Mouse (Mus musculus): ENCODE data around the gene Klc1.

The Klc1 gene

DNA sequence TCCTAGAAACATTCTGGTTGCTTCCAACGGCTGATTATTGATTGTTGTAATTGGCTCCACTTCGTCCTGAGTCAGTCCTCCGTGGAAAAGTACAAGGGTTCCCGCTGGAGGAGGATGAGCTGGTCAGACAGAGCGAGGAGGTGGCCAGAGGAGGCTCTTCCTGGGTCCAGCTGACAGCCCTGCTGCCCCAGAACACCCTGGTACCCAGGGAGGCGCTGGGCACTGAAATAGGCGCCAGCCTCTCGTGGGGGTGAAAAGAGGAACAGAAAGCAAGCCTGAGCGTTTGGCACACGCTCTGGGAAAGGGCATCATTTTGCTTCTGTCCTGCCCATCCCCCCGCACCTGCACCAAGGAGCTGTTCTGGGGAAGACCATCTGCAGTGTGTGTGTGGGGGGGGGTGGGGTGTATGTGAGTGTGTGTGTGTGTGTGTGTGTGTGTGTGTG is 14.6 kb upstream of the Klc1 start:
- DNase-seq (ENCODE audit: low spot score in 2 of 2) = no peak

DNA sequence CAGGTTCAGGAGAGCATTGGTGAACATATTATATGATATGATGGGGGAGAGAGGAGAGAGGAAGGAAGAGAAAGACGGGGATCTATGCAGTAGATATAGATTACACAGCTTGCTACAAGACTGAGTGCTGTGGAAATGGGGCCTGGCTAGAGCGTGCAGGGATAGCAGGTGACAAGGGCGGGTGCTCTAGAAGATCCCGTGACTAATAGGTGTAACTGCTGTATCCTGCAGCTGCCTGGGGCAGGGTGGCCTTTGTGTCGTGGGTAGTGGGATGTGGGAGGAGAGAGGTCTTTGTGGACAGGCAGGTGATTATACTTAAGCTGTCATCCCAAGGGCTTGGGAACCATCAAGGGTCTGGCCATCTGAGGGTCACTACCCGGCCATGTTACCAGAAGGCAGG is 13.4 kb upstream of the Klc1 start:
- DNase-seq (ENCODE audit: low spot score in 2 of 2) = no peak

DNA sequence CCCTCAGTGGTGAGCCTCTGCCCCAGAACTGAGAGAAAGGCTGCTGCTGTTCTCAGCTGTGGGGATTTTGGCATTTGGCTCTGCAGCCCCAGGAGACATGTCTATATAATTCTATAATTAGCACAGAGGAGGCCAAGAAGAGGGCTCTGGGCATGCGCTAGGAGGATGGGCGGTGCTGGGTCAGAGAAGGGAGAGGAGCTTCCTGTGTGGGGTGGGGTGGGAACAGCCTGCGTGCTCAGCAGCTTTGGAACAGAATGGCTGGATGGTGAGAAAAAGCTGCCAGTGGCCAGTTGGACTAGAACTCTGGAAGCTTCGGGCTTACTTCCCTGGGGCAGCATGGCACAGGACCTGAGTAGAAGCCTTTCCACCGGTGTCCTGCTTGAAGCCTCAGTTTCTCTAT is 12.6 kb upstream of the Klc1 start:
- DNase-seq (ENCODE audit: low spot score in 2 of 2) = no peak

DNA sequence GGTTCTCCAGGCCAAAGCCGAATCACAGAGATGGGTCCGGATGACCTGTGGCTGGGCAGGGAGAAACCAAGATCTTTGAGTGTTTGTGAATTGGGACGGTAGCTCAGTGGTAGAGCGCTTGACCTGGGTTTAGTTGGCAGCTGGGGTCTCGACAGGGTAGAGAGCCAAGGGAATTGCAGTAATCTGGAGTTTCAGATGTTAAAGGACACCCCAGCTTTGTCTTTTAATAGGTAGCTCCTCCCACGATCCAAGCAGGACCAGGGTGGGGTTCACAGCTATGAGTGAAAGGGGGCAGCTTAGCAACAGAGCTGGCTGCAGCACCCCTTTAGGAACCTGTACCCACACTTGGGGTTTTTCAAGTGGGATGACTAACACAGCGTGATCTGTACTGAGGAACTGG is 11.2 kb upstream of the Klc1 start:
- no peak for DNase-seq (ENCODE audit: low spot score in 2 of 2)

DNA sequence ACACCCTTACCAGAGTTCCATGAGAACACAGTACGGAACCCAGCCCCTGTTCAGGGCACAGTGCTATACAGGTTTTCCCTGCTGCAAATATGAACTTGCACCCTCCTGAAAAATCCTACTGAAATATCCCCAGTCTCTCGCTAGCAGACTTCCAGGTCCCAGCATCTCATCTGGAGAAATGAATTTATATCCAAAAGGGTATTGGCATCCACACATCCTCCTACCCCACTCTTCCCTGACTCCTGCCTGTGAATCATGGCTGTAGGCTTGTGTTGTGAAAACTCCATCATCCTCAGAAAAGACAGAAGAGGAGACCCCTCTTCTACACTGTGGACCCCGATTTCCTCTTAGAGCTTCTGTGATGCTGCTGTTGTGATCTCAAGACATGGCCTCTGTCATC is 7.9 kb upstream of the Klc1 start:
- no peak for DNase-seq (ENCODE audit: low spot score in 2 of 2)

DNA sequence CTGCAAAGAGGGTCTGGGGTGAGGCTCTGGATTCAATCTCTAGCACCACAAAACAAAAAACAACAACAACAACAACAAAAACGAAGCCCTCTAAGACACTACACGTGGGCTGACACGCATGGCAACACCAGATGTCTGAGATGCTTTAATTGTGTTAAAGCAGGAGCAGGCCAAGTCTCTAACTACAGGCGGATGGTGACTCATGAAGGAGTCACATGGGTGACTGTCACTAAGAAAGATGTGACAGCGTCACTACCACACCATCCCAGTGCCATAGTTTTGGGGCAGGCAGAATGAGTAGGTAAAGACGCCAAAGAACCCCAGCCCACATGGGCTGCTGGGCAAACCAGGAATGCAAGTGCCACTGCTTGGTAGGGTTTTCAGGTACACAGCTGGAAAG is 6.2 kb upstream of the Klc1 start:
- DNase-seq (ENCODE audit: low spot score in 2 of 2) = peak in 1 of 2 experiments; percentile 48

DNA sequence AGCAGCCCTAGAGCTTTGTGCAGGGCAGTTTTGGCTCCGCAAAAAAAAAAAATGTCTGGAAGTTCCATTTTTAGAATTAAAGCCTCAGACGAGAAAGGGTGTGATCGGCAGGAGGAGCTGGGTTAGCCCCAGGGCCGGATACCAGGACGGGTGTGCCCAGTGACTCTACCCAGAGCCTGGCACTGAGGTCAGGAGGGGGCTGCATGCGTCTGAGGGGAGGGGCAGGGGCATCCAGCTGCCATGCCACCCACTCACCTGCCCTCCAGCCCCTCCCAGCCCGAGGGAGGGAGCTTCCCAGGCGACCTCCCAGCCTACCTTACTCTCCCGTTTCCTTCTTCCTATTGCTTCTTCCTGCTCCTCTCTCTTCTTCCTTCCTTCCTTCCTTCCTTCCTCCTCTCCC is 5.3 kb upstream of the Klc1 start:
- DNase-seq (ENCODE audit: low spot score in 2 of 2) = no peak

DNA sequence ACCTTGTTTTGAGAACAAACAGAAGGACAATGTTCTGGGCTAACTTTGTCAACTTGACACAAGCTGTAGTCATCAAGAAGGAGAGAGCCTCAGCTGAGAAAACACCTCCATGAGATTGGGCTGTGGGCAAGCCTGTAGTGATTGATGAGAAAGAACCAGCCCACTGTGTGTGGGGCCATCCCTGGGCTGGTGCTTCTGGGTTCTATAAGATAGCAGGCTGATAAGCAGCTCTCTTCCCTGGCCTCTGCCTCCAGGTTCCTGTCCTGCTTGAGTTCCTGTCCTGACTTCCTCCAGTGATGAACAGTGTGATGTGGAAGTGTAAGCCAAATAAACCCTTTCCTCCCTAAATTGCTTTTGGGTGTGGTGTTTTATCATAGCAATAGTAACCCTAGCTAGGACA is 3.9 kb upstream of the Klc1 start:
- DNase-seq (ENCODE audit: low spot score in 2 of 2) = no peak

DNA sequence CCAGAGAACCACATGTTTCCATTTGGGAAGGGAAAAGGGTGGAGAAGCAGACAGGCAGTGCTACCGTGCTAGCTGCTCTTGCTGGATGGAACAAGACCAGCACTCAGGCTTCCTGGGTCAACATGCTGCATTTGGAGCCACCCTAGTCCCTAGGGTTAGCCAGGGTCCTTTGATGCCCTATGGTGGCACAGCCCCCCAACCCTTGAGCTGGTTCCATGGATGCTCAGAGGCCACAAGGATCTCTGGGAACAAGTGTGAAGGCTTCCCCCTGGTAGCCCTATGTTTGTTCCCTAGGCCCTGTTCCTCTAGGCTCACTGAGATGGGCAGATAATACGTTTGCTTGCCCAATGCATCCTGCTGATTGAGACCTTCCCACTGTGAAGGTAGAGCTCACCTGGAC is 3.4 kb upstream of the Klc1 start:
- DNase-seq (ENCODE audit: low spot score in 2 of 2) = no peak

DNA sequence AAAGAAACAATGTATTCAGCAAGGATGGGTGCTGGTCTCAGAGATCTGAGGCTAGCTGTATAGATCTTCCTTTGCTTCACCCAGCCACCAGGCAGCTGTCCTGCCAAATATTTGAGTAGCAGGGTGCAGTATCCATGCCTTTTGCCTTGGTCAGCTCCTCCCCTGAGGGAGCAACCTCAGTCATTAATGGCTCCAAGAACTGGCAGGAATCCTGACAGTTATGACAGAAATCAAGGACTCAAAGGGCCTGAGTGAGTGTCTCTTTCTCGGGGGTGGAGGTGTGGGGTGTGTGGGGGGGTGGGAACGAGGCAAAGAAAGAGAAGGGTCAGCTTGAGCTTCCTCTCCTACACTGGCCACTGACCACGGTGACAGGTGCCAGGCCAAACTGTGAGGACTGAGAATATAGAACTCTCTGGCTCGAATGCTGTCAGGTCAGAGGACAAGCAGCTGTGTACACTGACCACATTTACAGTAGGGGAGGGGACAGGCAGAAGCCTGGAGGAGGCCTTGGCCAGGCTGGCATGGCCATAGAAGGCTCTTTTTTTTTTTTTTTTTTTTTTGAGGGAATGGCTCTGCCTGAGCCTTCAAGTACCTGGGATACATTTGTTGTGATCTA is 2.5 kb upstream of the Klc1 start:
- no peak for DNase-seq (ENCODE audit: low spot score in 2 of 2)

DNA sequence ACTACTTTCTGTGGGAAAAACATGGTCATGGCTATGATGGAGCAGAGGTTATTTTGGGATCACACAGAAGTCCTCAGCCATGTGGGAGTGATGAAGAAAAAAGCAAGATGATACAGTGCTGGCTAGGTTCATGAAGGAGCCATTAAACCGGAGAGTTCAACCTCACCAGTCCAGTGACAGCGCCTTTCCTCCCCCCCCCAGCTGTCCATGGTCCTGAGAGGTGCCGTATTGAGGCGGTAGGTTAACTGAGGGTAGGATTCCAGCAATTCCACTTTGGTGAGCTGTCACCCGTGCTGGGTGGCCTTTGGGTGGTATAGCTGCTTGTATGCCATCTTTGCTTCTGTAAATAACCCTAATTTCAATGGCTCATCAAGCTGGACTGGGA is 2.0 kb upstream of the Klc1 start:
- no peak for DNase-seq (ENCODE audit: low spot score in 2 of 2)

DNA sequence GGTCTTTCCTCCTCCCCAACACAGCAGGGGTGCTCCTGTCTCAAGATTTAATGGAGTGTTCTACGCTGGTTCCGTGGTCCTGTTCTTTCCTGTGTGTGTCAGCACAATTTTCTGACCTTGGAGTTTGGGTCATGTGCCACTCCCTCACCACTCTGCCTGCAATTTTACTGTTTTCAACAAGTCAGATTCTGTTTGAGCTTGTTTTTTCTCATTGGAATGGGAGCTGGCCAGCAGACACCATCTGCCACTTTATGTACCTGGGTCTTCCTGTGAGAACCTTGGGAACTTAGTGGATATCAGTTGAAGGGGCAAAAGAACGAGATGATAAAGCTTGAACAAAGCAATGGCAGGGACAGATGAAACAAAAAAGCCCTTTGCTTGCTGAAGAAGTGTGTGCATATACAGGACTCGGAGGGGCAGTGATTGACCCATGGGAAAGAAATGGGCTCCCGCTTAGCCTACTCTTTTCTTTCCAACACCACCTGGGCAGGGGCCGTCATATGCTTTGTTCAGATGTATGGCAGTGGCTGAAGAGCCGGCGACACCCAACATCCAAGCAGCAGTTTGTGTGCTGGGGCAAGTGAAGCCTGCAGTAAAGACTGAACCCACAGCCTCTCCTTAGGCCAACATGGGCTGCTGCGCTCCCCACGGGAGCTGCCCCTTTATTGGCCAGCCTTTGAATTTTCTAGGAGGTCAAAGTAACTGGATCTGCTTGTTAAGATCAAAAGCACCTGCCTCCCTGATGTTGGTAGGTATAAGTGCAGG is 906 bp upstream of the Klc1 start:
- DNase-seq (ENCODE audit: low spot score in 2 of 2) = no peak

DNA sequence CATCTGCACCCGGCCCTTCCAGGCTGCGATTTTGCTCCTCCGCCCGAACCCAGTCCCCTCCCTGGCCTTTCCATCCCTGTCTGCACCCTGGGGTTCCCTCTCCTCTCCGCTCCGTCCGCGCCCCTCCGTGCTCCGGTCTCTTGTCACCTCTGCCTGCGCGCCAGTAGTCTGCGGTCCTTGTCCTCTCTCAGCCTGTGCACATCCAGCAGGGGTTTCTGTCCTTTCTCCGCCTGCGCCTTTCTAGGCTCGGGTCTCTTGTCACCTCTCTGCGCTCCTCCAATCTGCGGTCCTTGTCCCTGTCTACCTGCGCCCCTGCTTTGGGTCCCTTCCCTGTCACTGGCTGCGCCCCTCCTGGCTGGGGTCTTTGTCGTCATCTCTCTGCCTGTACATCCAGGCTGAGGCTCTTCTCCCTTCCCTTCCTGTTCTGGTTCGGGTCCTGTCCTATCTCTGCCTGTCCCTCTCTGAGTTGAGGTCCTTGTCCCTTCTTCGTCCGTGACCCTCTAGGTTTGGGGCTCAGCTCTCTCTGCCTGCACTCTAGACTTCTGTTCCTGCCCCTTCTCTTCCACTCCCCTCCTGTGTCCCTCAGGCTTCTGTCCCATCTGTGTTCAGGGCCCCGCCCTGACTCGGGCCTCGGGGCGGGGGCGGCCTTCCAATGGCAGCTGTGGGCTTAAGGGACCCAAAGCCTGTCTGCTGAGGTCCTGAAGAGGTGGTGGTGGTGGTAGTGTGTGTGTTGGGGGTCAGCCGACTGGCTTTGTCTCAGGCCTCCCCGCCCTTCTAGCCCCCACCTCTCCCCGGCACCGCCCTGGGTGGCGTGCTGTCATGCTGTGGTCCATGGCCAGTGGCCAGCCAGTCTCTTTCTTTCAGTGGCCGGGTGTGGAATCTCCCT is 770 bp downstream of the Klc1 start:
- peak in 1 of 2 experiments; percentile 38 for DNase-seq (ENCODE audit: low spot score in 2 of 2)

DNA sequence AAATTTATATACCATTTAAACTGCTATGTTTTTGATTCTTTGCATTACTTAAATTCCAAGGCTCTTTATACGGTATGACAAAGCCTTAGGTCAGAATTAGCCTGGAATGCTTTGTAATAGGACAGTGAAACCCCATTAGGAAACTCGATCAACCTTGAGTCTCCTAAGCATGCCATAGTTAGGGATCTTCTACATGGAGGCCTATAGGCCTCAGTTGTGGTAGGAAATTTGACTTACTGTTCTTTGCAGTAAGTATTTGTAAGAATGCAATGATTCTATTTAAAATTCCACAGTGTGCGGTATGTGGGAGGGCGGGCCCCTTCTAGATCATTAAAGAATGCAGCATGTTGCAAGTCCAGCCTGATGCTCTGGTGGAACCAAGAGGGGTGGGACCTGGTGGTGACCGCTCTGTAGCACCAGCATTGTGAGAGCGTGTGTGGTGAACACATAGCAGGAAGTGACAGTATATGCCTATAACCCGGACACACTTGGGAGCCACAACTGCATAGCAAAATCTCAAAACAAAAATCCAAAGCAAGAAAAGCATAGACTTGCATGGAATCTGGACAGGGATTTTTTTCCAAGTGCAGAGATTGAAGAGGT is 1.8 kb downstream of the Klc1 start:
- DNase-seq (ENCODE audit: low spot score in 2 of 2) = no peak

DNA sequence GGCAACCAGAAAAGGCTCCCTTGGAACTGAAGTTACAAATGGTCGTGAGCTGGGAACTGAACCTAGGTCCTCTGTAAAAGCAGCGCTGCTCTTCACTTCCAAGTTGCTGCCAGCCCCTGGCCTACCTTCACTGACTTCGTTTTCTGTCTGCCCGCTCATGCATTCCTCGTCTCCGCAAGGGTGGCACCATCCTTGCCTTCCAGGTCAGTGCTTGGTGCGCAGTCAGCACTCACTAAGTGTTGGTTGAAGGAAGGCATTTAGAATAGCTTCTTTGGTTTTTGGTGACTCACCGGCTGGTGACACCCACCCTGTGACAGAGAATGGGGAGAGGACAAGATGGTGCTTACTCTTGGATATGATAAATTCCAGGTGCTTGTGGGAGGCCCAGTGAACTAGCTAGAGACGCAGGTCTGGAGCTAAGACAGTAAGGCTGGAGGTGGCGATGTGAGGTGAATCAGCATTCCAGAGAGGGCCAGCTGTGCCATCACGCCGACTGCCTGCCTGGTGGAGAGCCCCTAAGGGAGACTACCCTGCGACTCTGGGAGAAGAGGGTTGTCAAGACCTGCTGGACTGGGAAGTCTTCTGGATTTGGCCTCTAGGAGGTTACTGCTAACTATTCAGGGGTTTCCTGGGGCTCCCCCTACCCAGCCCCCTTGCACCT is 4.1 kb downstream of the Klc1 start:
- peak; percentile 27 to 55 for DNase-seq (ENCODE audit: low spot score in 2 of 2)

DNA sequence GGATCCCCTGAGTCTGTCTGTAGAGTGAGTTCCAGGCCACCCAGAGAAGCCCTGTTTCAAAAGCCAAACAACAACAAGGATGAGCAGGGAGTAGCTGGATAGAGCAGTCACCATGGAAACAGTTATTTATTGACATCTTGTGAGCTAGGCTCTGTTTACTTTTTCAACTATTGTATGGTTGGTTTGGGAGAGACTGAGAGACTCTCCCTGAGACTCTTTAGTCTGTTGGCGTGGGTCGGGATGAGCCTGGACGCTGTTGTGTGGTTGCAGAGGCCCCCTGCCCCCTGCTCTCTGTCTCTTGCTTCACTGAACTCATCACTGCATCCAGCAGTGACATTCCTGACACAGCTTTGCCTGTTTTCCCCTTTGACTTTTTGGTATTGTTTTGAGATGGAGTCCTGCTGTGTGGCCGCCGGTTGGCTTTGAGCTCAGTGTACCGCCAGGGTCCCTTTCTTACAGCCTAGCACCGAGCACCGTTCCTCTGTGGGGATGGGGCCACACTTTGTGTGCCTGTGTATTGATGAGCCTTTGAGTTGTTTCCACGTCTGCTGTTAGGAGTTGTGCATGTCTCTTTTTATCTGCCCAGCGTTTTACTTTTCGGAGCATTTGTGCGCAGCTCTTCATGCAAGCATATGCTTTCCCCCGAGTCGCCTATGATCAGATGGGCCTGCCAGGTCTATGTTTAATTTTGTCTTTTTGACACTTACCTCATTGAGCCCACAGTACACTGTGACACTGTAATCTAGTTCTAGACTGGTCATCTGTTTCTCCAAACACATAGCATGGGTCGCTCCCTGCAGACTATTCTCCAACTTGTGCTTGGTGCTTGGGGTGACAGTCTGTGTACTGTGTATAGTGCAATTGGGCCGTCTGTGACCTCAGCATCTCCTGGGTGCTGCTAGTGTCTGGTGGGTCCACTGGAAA is 7.9 kb downstream of the Klc1 start:
- no peak for DNase-seq (ENCODE audit: low spot score in 2 of 2)

DNA sequence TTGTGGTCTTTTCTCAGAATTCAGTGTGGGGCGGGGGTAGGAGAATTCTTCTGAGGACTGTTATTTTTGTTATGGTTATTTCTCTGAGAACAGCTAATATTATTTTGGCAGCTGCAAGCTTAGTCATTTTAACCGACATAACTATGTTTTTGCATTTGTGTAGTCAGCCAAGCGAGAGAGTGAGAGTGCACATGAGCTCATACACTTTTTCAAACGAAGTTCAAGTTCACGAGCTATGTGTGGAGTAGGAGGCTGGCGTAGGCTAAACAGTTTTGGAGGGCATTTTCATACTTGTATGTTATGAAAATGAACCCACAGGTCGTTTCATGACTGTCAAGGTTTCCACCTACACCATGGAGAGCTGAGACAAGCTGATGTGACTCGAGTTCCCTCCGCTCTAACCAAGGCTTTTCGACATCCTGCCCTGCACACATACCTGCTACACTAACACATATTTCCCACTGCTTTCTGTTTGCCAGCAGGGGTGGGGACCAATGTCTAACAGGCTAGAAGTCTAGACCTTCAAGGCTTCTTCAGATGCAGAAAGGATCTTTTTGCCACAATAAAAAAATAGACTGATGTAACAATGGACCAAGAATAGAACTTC is 9.8 kb downstream of the Klc1 start:
- no peak for DNase-seq (ENCODE audit: low spot score in 2 of 2)

DNA sequence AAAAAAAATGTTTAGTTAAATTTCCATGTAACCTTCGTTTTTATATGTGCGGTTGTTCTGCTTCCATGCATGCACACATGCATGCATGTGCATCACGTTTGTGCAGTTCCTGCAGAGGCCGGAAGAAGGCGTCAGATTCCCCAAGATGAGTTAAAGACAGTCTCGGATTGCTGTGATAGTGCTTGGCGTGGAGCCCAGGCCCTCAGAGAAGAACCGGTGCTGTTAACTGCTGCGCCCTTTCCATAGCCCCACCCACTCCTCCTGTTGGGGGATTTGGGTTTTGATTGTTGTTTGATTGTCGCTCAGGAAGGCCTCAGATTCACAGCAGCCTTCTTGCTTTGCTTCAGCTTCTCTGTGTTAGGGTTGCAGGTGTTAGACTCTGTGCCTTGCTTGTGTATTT is 10.7 kb downstream of the Klc1 start:
- DNase-seq (ENCODE audit: low spot score in 2 of 2) = no peak

DNA sequence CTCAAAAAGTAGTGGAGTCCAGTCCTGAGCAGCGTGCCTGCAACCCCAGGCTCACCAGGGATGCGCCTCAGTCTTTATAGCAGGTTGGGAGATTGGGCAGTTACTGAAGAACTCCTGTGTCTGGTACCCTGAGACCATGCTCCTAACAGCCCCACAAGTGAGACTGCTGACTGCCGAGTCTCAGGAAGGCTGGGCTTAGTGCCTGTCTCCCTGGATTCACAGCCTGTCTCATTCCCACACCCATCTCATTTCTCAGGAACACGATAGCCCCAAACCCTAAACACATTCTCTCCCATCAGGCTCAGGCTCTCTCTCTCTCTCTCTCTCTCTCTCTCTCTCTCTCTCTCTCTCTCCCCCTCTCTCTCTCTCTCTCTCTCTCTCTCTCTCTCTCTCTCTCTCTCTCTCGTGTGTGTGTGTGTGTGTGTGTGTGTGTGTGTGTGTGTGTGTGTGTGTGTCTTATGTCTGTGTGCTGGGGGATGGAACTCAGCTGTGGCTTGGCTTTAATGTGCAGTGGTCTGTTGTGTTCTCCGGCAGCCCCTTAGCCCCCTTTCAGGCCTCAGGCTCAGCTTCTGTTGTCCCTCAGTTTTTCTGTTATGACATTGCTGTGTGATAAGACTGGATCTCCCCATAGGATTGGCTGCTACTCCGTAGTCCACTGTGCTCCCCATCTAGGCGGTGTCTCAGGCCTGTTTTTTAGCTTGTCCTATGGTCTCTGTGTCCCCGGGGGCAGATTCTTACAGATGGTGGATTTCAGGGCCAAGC is 11.3 kb downstream of the Klc1 start:
- DNase-seq (ENCODE audit: low spot score in 2 of 2) = no peak

DNA sequence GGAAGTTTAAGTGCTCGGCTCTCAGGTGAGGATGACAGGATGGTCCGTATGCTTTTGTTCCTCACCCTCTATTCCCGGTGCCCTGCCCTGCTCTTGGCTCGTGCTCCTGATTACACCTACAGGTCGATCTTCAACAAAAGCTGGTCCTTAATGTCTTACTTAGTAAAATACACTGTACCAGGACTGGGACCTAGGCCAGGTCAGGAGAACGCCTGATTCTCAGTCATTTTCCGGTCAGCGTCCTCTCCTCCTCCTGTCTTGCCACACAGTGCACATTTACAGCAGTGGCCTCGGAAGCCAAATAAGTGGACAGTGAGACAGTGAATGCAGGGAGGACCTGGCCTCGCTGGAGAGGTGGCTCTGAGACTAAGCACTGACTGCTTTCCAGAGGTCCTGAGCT is 12.0 kb downstream of the Klc1 start:
- DNase-seq (ENCODE audit: low spot score in 2 of 2) = no peak

Measured in left cerebral cortex, adult 9 months (tissue).